Mouse (Mus musculus): ENCODE results near the gene Otub1. TPM values are rescaled to one million over a fixed set of nuclear protein-coding genes. Genes with fewer than 3 reads are reported as not detected.

Gene Otub1
- total and polyA plus RNA-seq, 3 experiments, result 102 to 139 (median 119) TPM

- Histone ChIP-seq H3K4me2 (ENCODE audit: insufficient read depth, low read depth, poor library complexity, severe bottlenecking) (no peak overlapping the region), H3K27ac (ENCODE audit: insufficient read depth, low read depth) (no peak overlapping the region), H3K36me3 (replicated peaks in 1 of 2; ENCODE audit: control insufficient read depth in 1 of 2, insufficient read depth in 1 of 2, low read length in 1 of 2) (peaks cover 0 to 6% of the 10 kb centered on the region in 2 experiments), H3K27me3 (replicated peaks) (peaks cover 31% of the 10 kb centered on the region), H3K79me2 (replicated peaks; ENCODE audit: control insufficient read depth, extremely low read depth, insufficient read depth, poor library complexity, severe bottlenecking) (no peaks in the 10 kb centered on the region), H3K4me1 (ENCODE audit: control insufficient read depth in 1 of 2, insufficient read depth in 2 of 2) (peaks cover 5 to 6% of the 10 kb centered on the region in 2 experiments; a peak in 1 of 4 replicates), H3K9me3 (replicated peaks; ENCODE audit: low read length) (no peaks in the 10 kb centered on the region), H3K9ac (ENCODE audit: insufficient read depth, low read depth) (no peak overlapping the region), H3K4me3 (replicated peaks in 1 of 3; ENCODE audit: low read depth in 2 of 3, low read length in 2 of 3, poor library complexity in 1 of 3) (no peak overlapping the region)
- DNase-seq (ENCODE audit: extremely low read depth), result no peak
- dilution Hi-C loops (cut with MboI; ENCODE audit: extremely low pct_ligation_motif_present, extremely low pct_unique_long_range_greater_than_20kb, low sequenced_read_pairs), result no loop called here
- TF ChIP-seq USF1 (IDR thresholded peaks at IDR 0.05; ENCODE audit: low read depth, low read length) (no peak), RAD21 (IDR thresholded peaks at IDR 0.05; ENCODE audit: low read depth, low read length) (no peak), RCOR1 (conservative IDR thresholded peaks at IDR 0.05; ENCODE audit: low read depth, low read length) (no peak)
- in situ Hi-C loops (cut with MboI; ENCODE audit: low pct_ligation_motif_present, low pct_unique_long_range_greater_than_20kb, low sequenced_read_pairs), result no loop called here
Measured at GRCm38 (mm10) chr19:7190986-7191385, 15.1 kb downstream of the Otub1 start.

GRCm38 (mm10) chr19:7189026-7189425 is 17.1 kb downstream of the Otub1 start:
- peaks cover 48% of the 10 kb centered on the region for H3K27me3 ChIP-seq (replicated peaks)
- no peak overlapping the region for H3K4me2 ChIP-seq (ENCODE audit: insufficient read depth, low read depth, poor library complexity, severe bottlenecking)
- no peaks in the 10 kb centered on the region for H3K79me2 ChIP-seq (replicated peaks; ENCODE audit: control insufficient read depth, extremely low read depth, insufficient read depth, poor library complexity, severe bottlenecking)
- no peaks in the 10 kb centered on the region for H3K9me3 ChIP-seq (replicated peaks; ENCODE audit: low read length)
- dilution Hi-C loops (cut with MboI; ENCODE audit: extremely low pct_ligation_motif_present, extremely low pct_unique_long_range_greater_than_20kb, low sequenced_read_pairs) (no loop called here), in situ Hi-C loops (cut with MboI; ENCODE audit: low pct_ligation_motif_present, low pct_unique_long_range_greater_than_20kb, low sequenced_read_pairs) (no loop called here)
- no peaks in the 10 kb centered on the region for H3K36me3 ChIP-seq (replicated peaks in 1 of 2; ENCODE audit: control insufficient read depth in 1 of 2, insufficient read depth in 1 of 2, low read length in 1 of 2)
- DNase-seq (ENCODE audit: extremely low read depth), result no peak
- no peak overlapping the region for H3K4me3 ChIP-seq (replicated peaks in 1 of 3; ENCODE audit: low read depth in 2 of 3, low read length in 2 of 3, poor library complexity in 1 of 3)
- H3K27ac ChIP-seq (ENCODE audit: insufficient read depth, low read depth), result no peak overlapping the region
- TF ChIP-seq MXI1 (IDR thresholded peaks at IDR 0.05; ENCODE audit: low read depth, low read length), result no peak
- TF ChIP-seq EP300 (IDR thresholded peaks at IDR 0.05; ENCODE audit: low read length), result no peak
- TF ChIP-seq ZC3H11A (IDR thresholded peaks at IDR 0.05; ENCODE audit: low read depth, low read length), result no peak
- no peak for TF ChIP-seq BHLHE40 (IDR thresholded peaks at IDR 0.05; ENCODE audit: low read depth, low read length)
- no peak for TF ChIP-seq POLR2A (IDR thresholded peaks at IDR 0.05; ENCODE audit: low read depth, low read length)
- no peak for TF ChIP-seq JUN (IDR thresholded peaks at IDR 0.05; ENCODE audit: insufficient read depth, low read depth, low read length)
- TF ChIP-seq SMC3 (IDR thresholded peaks at IDR 0.05; ENCODE audit: low read depth, low read length), result no peak
- TF ChIP-seq E2F4 (IDR thresholded peaks at IDR 0.05; ENCODE audit: insufficient replicate concordance, low read depth, low read length), result no peak
- TF ChIP-seq RCOR1 (conservative IDR thresholded peaks at IDR 0.05; ENCODE audit: low read depth, low read length), result no peak
- TF ChIP-seq MAX (IDR thresholded peaks at IDR 0.05; ENCODE audit: low read length), result no peak
- no peak for TF ChIP-seq NRF1 (IDR thresholded peaks at IDR 0.05; ENCODE audit: low read depth, low read length)
- TF ChIP-seq NELFE (IDR thresholded peaks at IDR 0.05; ENCODE audit: low read depth, low read length), result no peak
- no peak for TF ChIP-seq CHD2 (IDR thresholded peaks at IDR 0.05; ENCODE audit: low read length)
- TF ChIP-seq UBTF (IDR thresholded peaks at IDR 0.05; ENCODE audit: low read depth, low read length), result no peak
- no peak for TF ChIP-seq ELF1 (IDR thresholded peaks at IDR 0.05; ENCODE audit: low read depth, low read length)
- no peak for TF ChIP-seq MAZ (IDR thresholded peaks at IDR 0.05; ENCODE audit: low read depth, low read length)
- no peak for TF ChIP-seq TBP (conservative IDR thresholded peaks at IDR 0.05; ENCODE audit: low read depth, low read length)
- H3K4me1 ChIP-seq (ENCODE audit: control insufficient read depth in 1 of 2, insufficient read depth in 2 of 2), result peaks cover 5 to 6% of the 10 kb centered on the region in 2 experiments; a peak in 1 of 4 replicates
- no peak overlapping the region for H3K9ac ChIP-seq (ENCODE audit: insufficient read depth, low read depth)

All from CH12.LX (cell line).